Mouse (Mus musculus) bone marrow macrophage, adult 2 months (primary cell): Measurements from ENCODE around the gene Zcchc17.

ENCODE experiments used
- CTCF ChIP-seq: IDR thresholded peaks from 2 replicates; pipeline ENCODE4 v1.5.1; 2012; ENCODE audit warnings: low read depth, mild to moderate bottlenecking, low read length, moderate library complexity
- POLR2A ChIP-seq: IDR thresholded peaks from 2 replicates; pipeline ENCODE4 v1.6.1; 2012; ENCODE audit warnings: mild to moderate bottlenecking, low read depth, low read length, borderline replicate concordance

GRCm38 (mm10) chr4:130325446-130325845 is 34.3 kb downstream of the Zcchc17 start:
- TF ChIP-seq CTCF (no peak), POLR2A (no peak)
